Mouse (Mus musculus): ENCODE measurements around the gene Zscan10. TPM values are rescaled to one million over a fixed set of nuclear protein-coding genes. Genes with fewer than 3 reads are reported as not detected.

The Zscan10 gene
- polyA plus RNA-seq, 1 experiment from 2014 or later: not detected

DNA sequence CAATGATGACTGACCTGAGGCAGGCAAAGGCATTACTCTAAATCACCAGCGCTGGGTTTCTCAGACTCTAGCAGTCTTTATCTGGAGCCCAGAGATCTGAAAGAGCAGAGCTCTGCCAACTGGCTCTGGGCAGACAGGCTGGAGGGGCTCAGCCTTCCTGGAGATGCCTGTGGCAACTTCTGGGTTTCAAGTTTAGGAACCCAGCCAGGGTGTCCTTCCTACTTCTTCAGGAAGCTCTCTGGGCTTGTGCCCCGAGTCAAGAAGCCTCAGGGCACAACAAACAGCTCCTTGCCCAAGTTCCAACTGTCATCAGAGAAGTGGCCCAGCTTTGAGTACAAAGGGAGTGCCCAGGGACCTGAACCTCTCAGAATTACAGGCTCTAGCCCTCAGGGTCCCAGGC lies 53.8 kb downstream of the Zscan10 start:
- Histone ChIP-seq H3K4me1 (ENCODE audit: control insufficient read depth, insufficient read depth, low read length) (no peaks in the 10 kb centered on the region), H3K9me3 (ENCODE audit: control insufficient read depth, low read length) (no peaks in the 10 kb centered on the region), H3K27ac (ENCODE audit: low read depth, low read length) (no peak overlapping the region), H3K27me3 (ENCODE audit: control insufficient read depth, insufficient read depth, low read length) (no peaks in the 10 kb centered on the region), H3K9ac (replicated peaks; ENCODE audit: low read depth, low read length) (no peak overlapping the region), H3K4me2 (ENCODE audit: low read depth, low read length) (no peak overlapping the region), H3K4me3 (ENCODE audit: low read depth, low read length) (no peak overlapping the region), H3K36me3 (ENCODE audit: control insufficient read depth, insufficient read depth, low read length) (no peaks in the 10 kb centered on the region)
- ATAC-seq (ENCODE audit: low read depth): no peak
- WGBS: 57% methylated on average over 2 of the region's 2 CpGs

DNA sequence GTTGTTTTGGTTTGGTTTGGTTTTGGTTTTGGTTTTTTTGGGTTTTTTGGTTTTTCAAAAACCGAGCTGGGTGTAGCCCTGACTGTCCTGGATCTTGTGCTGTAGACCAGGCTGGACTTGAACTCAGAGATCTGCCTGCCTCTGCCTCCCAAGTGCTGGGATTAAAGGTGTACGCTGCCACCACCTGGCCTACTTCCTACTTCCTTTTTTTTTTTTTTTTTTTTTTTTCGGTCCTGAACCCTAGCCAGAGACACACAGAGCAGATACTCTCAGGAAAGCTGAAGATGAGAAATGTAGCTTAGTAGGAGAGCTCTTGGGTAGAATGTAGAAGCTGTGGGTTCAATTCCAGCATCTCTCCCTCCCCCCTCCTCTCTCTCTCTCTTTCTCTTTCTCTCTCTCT lies 57.8 kb downstream of the Zscan10 start:
- Histone ChIP-seq H3K4me2 (ENCODE audit: low read depth, low read length) (no peak overlapping the region), H3K36me3 (ENCODE audit: control insufficient read depth, insufficient read depth, low read length) (no peaks in the 10 kb centered on the region), H3K4me3 (ENCODE audit: low read depth, low read length) (no peak overlapping the region), H3K27me3 (ENCODE audit: control insufficient read depth, insufficient read depth, low read length) (peaks cover 14% of the 10 kb centered on the region), H3K9me3 (ENCODE audit: control insufficient read depth, low read length) (no peaks in the 10 kb centered on the region), H3K4me1 (ENCODE audit: control insufficient read depth, insufficient read depth, low read length) (no peaks in the 10 kb centered on the region), H3K27ac (ENCODE audit: low read depth, low read length) (no peak overlapping the region), H3K9ac (replicated peaks; ENCODE audit: low read depth, low read length) (no peak overlapping the region)
- 78% methylated on average over 3 of the region's 3 CpGs for WGBS
- no peak for ATAC-seq (ENCODE audit: low read depth)

DNA sequence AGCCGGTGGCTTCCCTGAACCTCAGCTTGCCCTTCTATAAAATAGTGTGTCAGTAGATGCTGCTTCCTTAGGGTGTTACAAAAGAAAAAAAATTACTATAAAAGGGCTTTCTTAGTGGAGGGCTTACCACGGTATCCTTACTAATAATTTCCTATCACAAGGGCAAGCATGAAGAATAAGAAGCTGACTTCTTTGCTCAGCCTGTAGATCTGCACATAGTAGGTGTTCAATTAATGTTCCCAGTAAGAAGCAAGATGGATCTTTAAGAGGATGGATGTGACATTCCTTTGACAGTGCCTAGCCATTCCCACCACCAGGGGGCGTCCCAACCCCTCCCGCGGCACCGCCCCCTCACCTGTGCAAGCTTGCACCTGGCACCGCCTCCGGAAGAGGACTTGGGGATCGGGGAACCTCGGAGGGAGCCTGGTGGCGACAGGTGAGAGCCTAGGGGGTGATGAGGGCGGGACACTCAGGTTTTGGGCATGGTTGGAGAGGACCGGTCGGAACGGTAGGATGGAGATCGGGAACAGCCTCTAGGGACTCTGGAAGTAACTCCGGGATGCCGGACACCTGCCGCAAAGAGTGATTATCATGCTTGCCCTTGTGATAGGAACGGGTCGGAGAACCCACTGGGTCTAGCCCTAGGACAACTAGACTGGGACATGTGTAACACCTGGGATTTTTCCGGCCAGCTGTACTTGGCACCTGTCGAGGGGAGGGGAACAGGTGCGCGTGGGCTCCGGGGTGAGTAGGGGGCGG lies 59.6 kb downstream of the Zscan10 start, which contains the start of gene Bicdl2:
Bicdl2 (plus strand) TSS at position 390 of the 759 bp plus-strand sequence.
- no peak within 1 kb of the TSS for H3K4me2 ChIP-seq (ENCODE audit: low read depth, low read length)
- WGBS: 6% methylated on average over 27 of the region's 27 CpGs

More for the DNA sequence above, 59.6 kb downstream of the Zscan10 start, which contains the start of gene Bicdl2:
- Histone ChIP-seq H3K4me1 (ENCODE audit: control insufficient read depth, insufficient read depth, low read length) (no peaks in the 10 kb centered on the region), H3K27ac (ENCODE audit: low read depth, low read length) (no peak within 1 kb of the TSS), H3K9me3 (ENCODE audit: control insufficient read depth, low read length) (no peaks in the 10 kb centered on the region), H3K9ac (replicated peaks; ENCODE audit: low read depth, low read length) (no peak within 1 kb of the TSS), H3K27me3 (ENCODE audit: control insufficient read depth, insufficient read depth, low read length) (peaks cover 14% of the 10 kb centered on the region), H3K36me3 (ENCODE audit: control insufficient read depth, insufficient read depth, low read length) (no peaks in the 10 kb centered on the region), H3K4me3 (ENCODE audit: low read depth, low read length) (no peak within 1 kb of the TSS)
- no peak for ATAC-seq (ENCODE audit: low read depth)

Other genes starting within 250 kb of the Zscan10 start
- not detected in 2 replicates for gene Vmn2r116, start 216.3 kb upstream of the Zscan10 start, polyA plus RNA-seq (2014; fragmentation: Nextera tagmentation; extraction: Ambion mirVana)
- gene Vmn2r117, start 121.2 kb upstream of the Zscan10 start, polyA plus RNA-seq (2014; fragmentation: Nextera tagmentation; extraction: Ambion mirVana): not detected in 2 replicates
- 16.9 and 19.8 TPM in 2 replicates for gene Zfp213, start 36.6 kb upstream of the Zscan10 start, polyA plus RNA-seq (2014; fragmentation: Nextera tagmentation; extraction: Ambion mirVana)
- gene Zfp13, start 1.4 kb upstream of the Zscan10 start, polyA plus RNA-seq (2014; fragmentation: Nextera tagmentation; extraction: Ambion mirVana): 26.6 TPM in 2 replicates
- 0.80 and 2.3 TPM in 2 replicates for gene Mmp25, start 44.4 kb downstream of the Zscan10 start, polyA plus RNA-seq (2014; fragmentation: Nextera tagmentation; extraction: Ambion mirVana)
- gene Bicdl2, start 59.6 kb downstream of the Zscan10 start, polyA plus RNA-seq (2014; fragmentation: Nextera tagmentation; extraction: Ambion mirVana): 0.29 TPM in 1 of 2 replicates, not detected in the other
- 132 and 147 TPM in 2 replicates for gene Hcfc1r1, start 72.7 kb downstream of the Zscan10 start, polyA plus RNA-seq (2014; fragmentation: Nextera tagmentation; extraction: Ambion mirVana)
- 42.1 and 43.0 TPM in 2 replicates for gene Thoc6, start 73.0 kb downstream of the Zscan10 start, polyA plus RNA-seq (2014; fragmentation: Nextera tagmentation; extraction: Ambion mirVana)
- 2.6 and 3.8 TPM in 2 replicates for gene Tnfrsf12a, start 76.6 kb downstream of the Zscan10 start, polyA plus RNA-seq (2014; fragmentation: Nextera tagmentation; extraction: Ambion mirVana)
- not detected in 2 replicates for gene Cldn6, start 78.4 kb downstream of the Zscan10 start, polyA plus RNA-seq (2014; fragmentation: Nextera tagmentation; extraction: Ambion mirVana)
- 0.70 and 1.4 TPM in 2 replicates for gene Cldn9, start 83.2 kb downstream of the Zscan10 start, polyA plus RNA-seq (2014; fragmentation: Nextera tagmentation; extraction: Ambion mirVana)
- 0.21 and 0.52 TPM in 2 replicates for gene 1520401A03Rik, start 121.9 kb downstream of the Zscan10 start, polyA plus RNA-seq (2014; fragmentation: Nextera tagmentation; extraction: Ambion mirVana)
- 13.0 and 14.3 TPM in 2 replicates for gene Pkmyt1, start 125.5 kb downstream of the Zscan10 start, polyA plus RNA-seq (2014; fragmentation: Nextera tagmentation; extraction: Ambion mirVana)
- gene Paqr4, start 140.0 kb downstream of the Zscan10 start, polyA plus RNA-seq (2014; fragmentation: Nextera tagmentation; extraction: Ambion mirVana): 49.6 and 51.4 TPM in 2 replicates
- 0.93 and 1.2 TPM in 2 replicates for gene Kremen2, start 145.0 kb downstream of the Zscan10 start, polyA plus RNA-seq (2014; fragmentation: Nextera tagmentation; extraction: Ambion mirVana)
- gene Flywch1, start 170.7 kb downstream of the Zscan10 start, polyA plus RNA-seq (2014; fragmentation: Nextera tagmentation; extraction: Ambion mirVana): 192 and 216 TPM in 2 replicates
- gene Flywch2, start 185.2 kb downstream of the Zscan10 start, polyA plus RNA-seq (2014; fragmentation: Nextera tagmentation; extraction: Ambion mirVana): 69.9 and 96.5 TPM in 2 replicates
- 471 and 524 TPM in 2 replicates for gene Srrm2, start 189.7 kb downstream of the Zscan10 start, polyA plus RNA-seq (2014; fragmentation: Nextera tagmentation; extraction: Ambion mirVana)
- gene Elob, start 228.3 kb downstream of the Zscan10 start, polyA plus RNA-seq (2014; fragmentation: Nextera tagmentation; extraction: Ambion mirVana): 1,182 and 1,322 TPM in 2 replicates
- not detected in 2 replicates for gene Prss33, start 235.2 kb downstream of the Zscan10 start, polyA plus RNA-seq (2014; fragmentation: Nextera tagmentation; extraction: Ambion mirVana)
- gene Prss32, start 243.0 kb downstream of the Zscan10 start, polyA plus RNA-seq (2014; fragmentation: Nextera tagmentation; extraction: Ambion mirVana): not detected in 2 replicates
- 0.68 and 0.96 TPM in 2 replicates for gene Prss41, start 243.3 kb downstream of the Zscan10 start, polyA plus RNA-seq (2014; fragmentation: Nextera tagmentation; extraction: Ambion mirVana)

Measured in neural tube, embryonic 14.5 days (tissue).